Mouse (Mus musculus) cortical plate, adult 2 months (tissue): ENCODE data around the gene Acad8. TPM values are rescaled to one million over a fixed set of nuclear protein-coding genes. Genes with fewer than 3 reads are reported as not detected.

Experiments
- H3K27ac ChIP-seq: fragments of 200-500 bp; 2 replicates; pipeline ENCODE4 v1.5.1; 2012; ENCODE audit warnings: low read length, control low read depth, inconsistent platforms; ENCODE audit not compliant: insufficient read depth
- H3K4me1 ChIP-seq: fragments of 200-500 bp; 2 replicates; pipeline ENCODE4 v1.6.1; 2011; ENCODE audit warnings: low read length; ENCODE audit not compliant: control insufficient read depth, insufficient read depth
- H3K4me3 ChIP-seq: fragments of 200-500 bp; 2 replicates; pipeline ENCODE4 v1.5.1; 2011; ENCODE audit warnings: mild to moderate bottlenecking, low read length, control low read depth; ENCODE audit not compliant: insufficient read depth
- CTCF ChIP-seq: fragments of 200-500 bp; IDR thresholded peaks from 2 replicates; pipeline ENCODE4 v1.5.1; 2011; ENCODE audit warnings: mild to moderate bottlenecking, control low read depth, low read length; ENCODE audit not compliant: insufficient read depth; ENCODE audit errors: extremely low read depth
- POLR2A ChIP-seq: fragments of 200-500 bp; IDR thresholded peaks from 2 replicates; pipeline ENCODE4 v1.6.1; 2011; ENCODE audit warnings: mild to moderate bottlenecking, low read length, control low read depth; ENCODE audit not compliant: insufficient read depth; ENCODE audit errors: extremely low read depth
- polyA plus RNA-seq: library from polyadenylated mRNA; depleted of rRNA; stranded (reverse); fragments of >200 nt; gene quantifications from 2 replicates; pipeline ENCODE4 v1.2.3, GENCODE M21; 2012

Acad8 gene
- polyA plus RNA-seq, 1 experiment: 36.4 TPM

GRCm38 (mm10) chr9:27011572-27011971 is 12.2 kb upstream of the Acad8 start:
- Histone ChIP-seq H3K27ac (no peak overlapping the region), H3K4me3 (no peak overlapping the region), H3K4me1 (no peaks in the 10 kb centered on the region)
- TF ChIP-seq POLR2A (no peak), CTCF (no peak)

DNA sequence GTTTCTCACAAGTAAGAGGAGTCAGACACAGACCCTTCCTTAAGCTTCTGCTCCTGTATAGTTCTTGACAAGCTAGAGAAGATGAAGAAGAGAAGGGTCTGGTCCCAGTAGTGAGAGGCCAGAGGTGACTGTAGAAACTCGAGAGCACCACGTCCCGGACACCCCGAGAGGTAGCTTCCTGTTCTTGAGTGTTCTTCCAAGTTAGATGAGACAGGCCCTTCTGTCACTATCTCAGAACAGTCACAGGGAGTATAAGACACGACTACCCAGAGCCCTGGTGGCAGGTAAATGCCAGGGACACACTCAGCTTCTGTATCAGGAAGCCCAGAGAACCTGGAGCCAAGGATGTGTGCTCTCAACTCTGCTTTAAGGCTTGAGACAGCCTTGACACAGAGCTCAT is 9.9 kb upstream of the Acad8 start:
- Histone ChIP-seq H3K4me1 (peaks cover 1% of the 10 kb centered on the region; the same call in 1 of the 2 replicates), H3K27ac (no peak overlapping the region), H3K4me3 (no peak overlapping the region)
- TF ChIP-seq POLR2A: no peak
- TF ChIP-seq CTCF: no peak

DNA sequence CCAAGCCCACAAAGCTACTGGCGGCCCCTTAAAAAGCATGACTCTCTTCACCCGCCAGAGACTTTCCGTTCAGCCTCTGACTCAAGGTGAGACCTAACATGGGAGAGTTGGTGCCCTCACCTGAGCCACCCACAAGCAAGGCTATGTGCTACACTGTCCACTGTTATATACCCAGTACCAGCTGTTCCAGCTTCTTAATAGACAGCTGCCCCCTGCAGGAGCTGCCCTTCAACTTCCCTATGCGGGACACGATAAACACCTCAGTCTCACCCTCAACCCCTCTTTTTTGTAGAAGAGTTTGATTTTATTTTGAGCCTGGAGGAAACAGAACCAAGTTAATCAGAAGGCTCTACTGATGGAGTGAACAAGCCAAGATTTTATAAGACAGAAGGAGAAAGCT is 7.5 kb upstream of the Acad8 start:
- Histone ChIP-seq H3K4me1 (peaks cover 1% of the 10 kb centered on the region; the same call in 1 of the 2 replicates), H3K27ac (no peak overlapping the region), H3K4me3 (no peak overlapping the region)
- no peak for TF ChIP-seq POLR2A
- TF ChIP-seq CTCF: no peak

DNA sequence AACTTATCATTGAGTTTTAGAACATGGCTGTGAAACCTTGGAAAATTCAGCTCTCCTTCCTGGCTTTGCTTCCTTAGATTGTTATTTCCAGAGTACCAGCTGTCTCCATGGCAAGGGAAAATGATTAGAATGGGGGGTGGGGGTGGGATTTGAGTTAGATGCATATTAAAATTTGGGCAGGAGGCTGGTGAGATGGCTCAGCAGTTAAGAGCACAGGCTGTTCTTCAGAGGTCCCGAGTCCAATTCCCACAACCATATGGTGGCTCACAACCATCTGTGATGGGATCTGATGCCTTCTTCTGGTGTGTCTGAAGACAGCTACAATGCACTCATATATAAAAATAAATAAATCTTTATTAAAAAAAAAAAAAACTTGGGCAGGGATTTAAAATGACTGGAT is 6.6 kb upstream of the Acad8 start:
- H3K4me1 ChIP-seq: peaks cover 1% of the 10 kb centered on the region; the same call in 1 of the 2 replicates
- TF ChIP-seq CTCF: no peak
- TF ChIP-seq POLR2A: no peak
- no peak overlapping the region for H3K4me3 ChIP-seq
- peak overlapping the region; percentile 60; the same call in 1 of the 2 replicates for H3K27ac ChIP-seq

GRCm38 (mm10) chr9:27005231-27005630 is 5.9 kb upstream of the Acad8 start:
- no peak for TF ChIP-seq POLR2A
- TF ChIP-seq CTCF: no peak

GRCm38 (mm10) chr9:26998669-26999460 is 501 bp downstream of the Acad8 start:
- no peak for TF ChIP-seq CTCF
- H3K27ac ChIP-seq: no peak overlapping the region
- H3K4me1 ChIP-seq: peaks cover 3% of the 10 kb centered on the region; the same call in 1 of the 2 replicates

More at GRCm38 (mm10) chr9:27005231-27005630, 5.9 kb upstream of the Acad8 start:
- H3K27ac ChIP-seq: peak overlapping the region; percentile 63; the same call in 1 of the 2 replicates
- H3K4me1 ChIP-seq: peaks cover 1% of the 10 kb centered on the region; the same call in 1 of the 2 replicates
- no peak overlapping the region for H3K4me3 ChIP-seq

DNA sequence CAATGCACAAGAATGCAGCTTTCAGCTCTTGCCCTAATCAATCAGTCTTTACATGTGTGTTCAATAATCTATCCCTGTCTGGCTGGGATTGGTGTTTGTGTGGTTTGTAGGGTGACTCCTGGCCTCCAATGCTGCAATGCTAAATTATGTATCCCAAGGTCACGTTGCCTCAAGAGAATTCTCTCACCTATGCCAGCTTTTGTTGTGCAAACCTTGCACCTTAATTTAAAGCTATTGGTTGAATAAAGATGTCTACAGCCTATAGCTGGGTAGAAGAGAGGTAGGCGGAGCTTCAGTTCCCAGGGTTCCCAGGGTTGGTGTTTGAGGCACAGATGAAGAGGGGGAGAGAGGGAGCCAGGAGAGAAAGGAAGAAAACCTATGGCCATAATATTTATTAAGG is 1.9 kb downstream of the Acad8 start:
- H3K4me3 ChIP-seq: no peak overlapping the region
- TF ChIP-seq POLR2A (no peak), CTCF (no peak)
- H3K4me1 ChIP-seq: peaks cover 3% of the 10 kb centered on the region; the same call in 1 of the 2 replicates
- H3K27ac ChIP-seq: no peak overlapping the region

More at GRCm38 (mm10) chr9:26998669-26999460, 501 bp downstream of the Acad8 start:
- H3K4me3 ChIP-seq: peak overlapping the region; percentile 75

- TF ChIP-seq POLR2A: no peak
- TF ChIP-seq CTCF: no peak
- Histone ChIP-seq H3K4me1 (peaks cover 3% of the 10 kb centered on the region; the same call in 1 of the 2 replicates), H3K4me3 (no peak overlapping the region), H3K27ac (no peak overlapping the region)
Measured at GRCm38 (mm10) chr9:26997062-26997461, 2.3 kb downstream of the Acad8 start.

DNA sequence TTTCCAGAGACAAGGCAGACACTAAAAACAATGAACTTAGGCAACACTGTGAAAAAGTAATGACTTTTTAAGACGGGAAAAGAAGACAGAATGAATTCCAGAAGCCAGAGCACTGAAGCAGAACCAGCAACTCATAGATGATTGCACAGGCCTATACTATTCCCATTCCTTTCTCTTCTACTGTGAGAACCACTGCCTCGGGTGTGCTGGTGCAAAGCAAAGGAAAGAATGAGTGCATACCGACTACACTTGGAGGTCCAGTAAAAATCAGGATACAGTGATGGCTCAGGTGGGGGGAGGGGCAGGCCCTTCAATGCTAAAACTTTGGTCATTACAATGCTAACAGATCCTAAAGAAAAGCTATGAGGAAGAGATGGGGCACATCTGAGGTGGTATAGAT is 5.5 kb downstream of the Acad8 start:
- TF ChIP-seq CTCF (no peak), POLR2A (no peak)

DNA sequence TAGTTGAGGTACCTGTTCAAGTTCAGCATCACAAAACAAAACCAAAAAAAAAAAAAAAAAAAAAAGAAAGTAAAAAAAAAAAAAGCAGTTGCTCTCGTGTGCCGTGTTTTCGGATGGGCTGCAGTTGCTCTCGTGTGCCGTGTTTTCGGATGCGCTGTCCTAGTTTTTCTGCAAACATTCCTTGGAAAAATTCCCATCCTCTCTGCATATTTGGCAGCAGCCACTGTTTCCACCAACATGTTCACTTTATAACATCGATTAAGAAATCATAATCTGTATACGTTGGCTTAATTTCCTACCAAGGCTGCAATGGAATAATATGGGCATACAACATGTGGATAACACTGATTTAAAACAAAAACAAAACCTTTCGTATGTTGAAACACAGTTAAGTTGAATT is 6.2 kb downstream of the Acad8 start:
- H3K27ac ChIP-seq: no peak overlapping the region
- no peak overlapping the region for H3K4me3 ChIP-seq
- H3K4me1 ChIP-seq: peaks cover 2% of the 10 kb centered on the region; the same call in 1 of the 2 replicates
- TF ChIP-seq POLR2A: no peak
- no peak for TF ChIP-seq CTCF

More for the DNA sequence above, 5.5 kb downstream of the Acad8 start:
- H3K4me1 ChIP-seq: peaks cover 3% of the 10 kb centered on the region; the same call in 1 of the 2 replicates
- no peak overlapping the region for H3K27ac ChIP-seq
- no peak overlapping the region for H3K4me3 ChIP-seq
